Mouse (Mus musculus): Measurements from ENCODE around the gene Gpr18.

Gene Gpr18

GRCm38 (mm10) chr14:121915621-121916020, at the start of gene Gpr18:
Gene Gpr18, minus strand, starts transcription at chr14:121915781.
- peak; percentile 67 for DNase-seq

GRCm38 (mm10) chr14:121964990-121965389, 49.4 kb upstream of the Gpr18 start, which contains the start of gene Gpr183:
Gene Gpr183, minus strand, starts transcription at chr14:121965195.
- DNase-seq: peak; percentile 42

GRCm38 (mm10) chr14:121963942-121964335, 48.4 kb upstream of the Gpr18 start:
- no peak for DNase-seq

GRCm38 (mm10) chr14:121963251-121963941, 47.8 kb upstream of the Gpr18 start:
- DNase-seq: no peak

- no peak for DNase-seq
Observed at GRCm38 (mm10) chr14:121962128-121962890, 46.7 kb upstream of the Gpr18 start.

GRCm38 (mm10) chr14:121961496-121962127, 46.0 kb upstream of the Gpr18 start:
- no peak for DNase-seq

GRCm38 (mm10) chr14:121960997-121961396, 45.4 kb upstream of the Gpr18 start:
- no peak for DNase-seq

- DNase-seq: no peak
Observed at GRCm38 (mm10) chr14:121960531-121960930, 45.0 kb upstream of the Gpr18 start.

- no peak for DNase-seq
Observed at GRCm38 (mm10) chr14:121960031-121960430, 44.5 kb upstream of the Gpr18 start.

- no peak for DNase-seq
Observed at GRCm38 (mm10) chr14:121959538-121959980, 44.0 kb upstream of the Gpr18 start.

- no peak for DNase-seq
Observed at GRCm38 (mm10) chr14:121958751-121959537, 43.4 kb upstream of the Gpr18 start.

GRCm38 (mm10) chr14:121958041-121958750, 42.6 kb upstream of the Gpr18 start:
- no peak for DNase-seq

GRCm38 (mm10) chr14:121957176-121957871, 41.7 kb upstream of the Gpr18 start:
- DNase-seq: no peak

- DNase-seq: no peak
Observed at GRCm38 (mm10) chr14:121956291-121956690, 40.7 kb upstream of the Gpr18 start.

GRCm38 (mm10) chr14:121955176-121955795, 39.7 kb upstream of the Gpr18 start:
- DNase-seq: no peak

- DNase-seq: peak; percentile 24
Observed at GRCm38 (mm10) chr14:121954608-121955007, 39.0 kb upstream of the Gpr18 start.

GRCm38 (mm10) chr14:121954129-121954528, 38.5 kb upstream of the Gpr18 start:
- no peak for DNase-seq

- no peak for DNase-seq
Observed at GRCm38 (mm10) chr14:121952046-121952400, 36.4 kb upstream of the Gpr18 start.

GRCm38 (mm10) chr14:121951399-121952045, 35.9 kb upstream of the Gpr18 start:
- DNase-seq: no peak

GRCm38 (mm10) chr14:121949897-121950296, 34.3 kb upstream of the Gpr18 start:
- DNase-seq: no peak

- no peak for DNase-seq
Observed at GRCm38 (mm10) chr14:121949436-121949835, 33.9 kb upstream of the Gpr18 start.
